Mouse (Mus musculus) spleen, adult 2 months (tissue): ENCODE results near the gene Dhx30.

ENCODE experiments used
- CTCF ChIP-seq: fragments of 200-500 bp; IDR thresholded peaks from 2 replicates; pipeline ENCODE4 v1.5.1; 2011; ENCODE audit warnings: mild to moderate bottlenecking, inconsistent platforms; ENCODE audit not compliant: insufficient read depth, insufficient read length, insufficient replicate concordance; ENCODE audit errors: extremely low read depth
- POLR2A ChIP-seq: fragments of 200-500 bp; IDR thresholded peaks from 2 replicates; pipeline ENCODE4 v1.6.1; 2011; ENCODE audit warnings: low read depth, low read length, inconsistent platforms

DNA sequence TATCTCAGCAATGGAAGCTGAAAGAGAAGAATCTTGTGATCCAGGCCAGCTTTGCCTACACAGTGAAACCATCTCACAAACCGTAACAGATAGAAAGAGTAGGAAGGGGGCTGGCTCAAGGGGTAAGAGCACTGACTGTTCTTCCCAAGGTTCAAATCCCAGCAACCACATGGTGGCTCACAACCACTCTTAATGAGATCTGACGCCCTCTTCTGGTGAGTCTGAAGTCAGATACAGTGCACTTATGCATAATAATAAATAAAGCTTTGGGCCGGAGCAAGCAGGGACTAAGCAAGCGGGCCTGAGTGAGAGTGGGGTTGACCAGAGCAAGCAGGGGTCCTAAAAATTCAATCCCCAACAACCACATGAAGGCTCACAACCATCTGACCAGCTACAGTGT, 24.3 kb downstream of the Dhx30 start:
- TF ChIP-seq POLR2A: no peak
- no peak for TF ChIP-seq CTCF
